Mouse (Mus musculus) spleen, adult 18-20 months (tissue): Measurements from ENCODE around the gene Dlg2.

Experiments used
- DNase-seq, 2 experiments: peaks; one replicate each; pipeline ENCODE4 v3.0.0; 2022; ENCODE audit warnings: mixed read lengths in 2 of 2

Gene Dlg2

GRCm38 (mm10) chr7:91591261-91592170 lies 1115.0 kb downstream of the Dlg2 start:
- DNase-seq = no peak

- no peak for DNase-seq
Measured at GRCm38 (mm10) chr7:91598549-91598948, 1122.1 kb downstream of the Dlg2 start.

GRCm38 (mm10) chr7:91601307-91601706 lies 1124.8 kb downstream of the Dlg2 start:
- no peak for DNase-seq

DNA sequence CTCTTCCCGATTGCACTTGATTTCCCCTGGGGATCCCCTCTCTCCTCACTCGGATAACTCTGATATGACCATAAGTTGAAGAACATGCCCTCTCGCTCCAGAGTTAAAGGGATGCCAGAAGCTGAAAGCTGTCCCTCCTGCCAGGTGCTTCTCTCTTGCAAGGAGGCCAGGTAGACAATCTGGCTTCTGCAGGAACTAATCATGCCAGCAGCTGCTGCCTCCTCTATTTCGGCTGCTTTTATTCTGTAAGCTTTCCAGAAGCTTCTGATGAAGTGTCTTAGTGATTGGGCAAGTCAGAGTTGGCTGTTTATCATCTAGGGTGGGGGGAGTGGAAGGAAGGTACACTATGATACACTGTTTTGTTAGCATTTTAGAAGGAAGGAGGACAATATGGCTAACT lies 1127.1 kb downstream of the Dlg2 start:
- DNase-seq = no peak

DNA sequence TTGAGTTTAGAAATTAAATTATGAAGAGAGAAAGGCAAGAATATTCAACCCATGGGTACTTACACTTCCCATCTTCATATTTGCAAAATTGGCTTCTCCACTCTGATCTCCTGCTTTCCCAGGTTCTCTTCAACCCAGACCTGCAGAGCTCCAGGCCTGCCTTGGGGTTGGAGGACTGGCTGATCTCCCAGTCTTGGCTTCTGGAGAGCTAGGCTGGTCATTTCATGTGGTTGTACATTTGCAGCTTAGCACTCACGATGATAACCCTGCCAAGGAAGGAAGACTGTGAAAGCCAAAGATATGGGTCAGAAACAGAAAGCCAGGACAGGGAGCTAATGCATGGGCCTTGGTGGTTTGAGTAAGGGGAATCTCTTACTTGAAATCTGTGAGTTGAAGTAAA lies 1176.6 kb downstream of the Dlg2 start:
- no peak for DNase-seq

- DNase-seq = no peak
Measured at GRCm38 (mm10) chr7:91659498-91659897, 1183.0 kb downstream of the Dlg2 start.

- DNase-seq = no peak
Measured at GRCm38 (mm10) chr7:91672236-91673017, 1196.0 kb downstream of the Dlg2 start.

GRCm38 (mm10) chr7:91674401-91674800 lies 1197.9 kb downstream of the Dlg2 start:
- DNase-seq = no peak

- DNase-seq = no peak
Measured at GRCm38 (mm10) chr7:91677934-91678333, 1201.5 kb downstream of the Dlg2 start.

DNA sequence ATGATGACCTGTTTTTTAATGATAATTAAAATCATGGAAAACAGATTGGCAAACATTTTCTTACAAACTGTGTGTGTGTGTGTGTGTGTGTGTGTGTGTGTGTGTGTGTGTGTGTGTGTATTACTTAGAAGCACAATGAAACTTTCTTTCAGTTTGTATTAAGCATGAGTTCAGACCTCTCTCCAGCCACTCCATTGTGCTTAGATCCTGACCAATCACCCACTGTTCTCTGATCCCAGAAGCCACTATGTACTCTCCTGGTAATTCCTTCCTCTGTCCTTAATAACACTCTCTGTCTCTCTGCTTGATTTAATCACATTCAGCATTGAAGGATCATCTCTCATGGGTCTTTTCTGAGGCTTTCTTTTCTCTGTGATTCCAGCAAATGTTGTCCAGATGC lies 1211.5 kb downstream of the Dlg2 start:
- no peak for DNase-seq

GRCm38 (mm10) chr7:91689829-91690228 lies 1213.4 kb downstream of the Dlg2 start:
- DNase-seq = no peak

- DNase-seq = no peak
Measured at GRCm38 (mm10) chr7:91709853-91710252, 1233.4 kb downstream of the Dlg2 start.

DNA sequence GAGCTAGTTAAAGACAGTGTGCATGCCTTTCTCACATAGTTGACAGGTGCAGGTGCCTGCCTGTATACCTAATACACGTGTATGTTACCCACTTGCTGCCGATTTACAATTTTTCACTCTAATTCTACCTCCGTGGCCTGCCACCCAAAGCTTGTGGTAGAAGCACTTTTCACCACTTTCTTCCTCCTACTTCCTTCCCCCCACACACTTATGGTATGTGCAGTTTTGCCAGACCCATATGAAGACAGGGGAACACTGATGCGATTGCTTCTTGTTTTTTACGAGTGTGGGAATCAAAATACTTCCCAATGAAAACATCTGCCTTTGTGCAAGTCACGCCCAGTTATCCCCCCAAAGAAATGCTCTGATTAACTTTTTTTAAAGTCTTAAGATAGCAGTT lies 1234.7 kb downstream of the Dlg2 start:
- DNase-seq = no peak

DNA sequence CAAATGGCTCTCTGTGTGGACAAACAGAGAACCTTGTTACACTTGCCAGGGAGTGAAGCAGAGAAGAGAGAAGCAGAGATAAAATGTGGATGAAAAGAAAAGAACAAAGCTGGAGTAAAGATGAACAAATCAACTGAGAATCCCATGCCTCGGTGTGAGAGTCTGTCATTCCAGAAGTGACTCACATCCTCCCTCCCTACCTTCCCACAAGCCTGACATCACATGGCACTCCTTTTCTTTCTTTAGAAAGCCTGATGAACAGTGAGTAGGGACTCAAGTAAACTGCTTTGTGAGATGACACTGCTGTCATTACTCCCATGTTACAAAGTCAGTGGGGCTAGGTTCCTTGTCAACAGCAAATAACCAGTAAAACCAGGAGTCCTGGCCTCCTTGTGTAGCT lies 1239.3 kb downstream of the Dlg2 start:
- DNase-seq = no peak

DNA sequence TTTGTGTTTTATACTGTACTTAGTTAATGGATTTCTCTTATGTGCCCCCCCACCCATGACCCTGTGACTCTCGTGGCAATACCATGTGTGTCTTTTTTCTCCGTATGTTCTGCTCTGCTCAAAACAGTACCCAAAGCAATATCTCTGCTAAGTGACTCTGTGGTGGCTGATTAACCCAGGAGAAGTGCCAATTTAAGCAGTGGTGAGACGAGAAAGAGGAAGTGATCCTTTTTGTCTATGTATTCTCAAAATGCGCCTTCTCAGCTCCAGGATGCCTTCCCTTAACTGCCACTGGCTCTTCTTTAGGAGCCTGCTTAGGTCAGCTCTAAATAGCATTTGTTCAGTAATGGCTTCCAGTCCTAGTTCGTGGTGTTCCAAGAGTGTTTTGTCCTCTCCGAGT lies 1240.2 kb downstream of the Dlg2 start:
- DNase-seq = no peak

DNA sequence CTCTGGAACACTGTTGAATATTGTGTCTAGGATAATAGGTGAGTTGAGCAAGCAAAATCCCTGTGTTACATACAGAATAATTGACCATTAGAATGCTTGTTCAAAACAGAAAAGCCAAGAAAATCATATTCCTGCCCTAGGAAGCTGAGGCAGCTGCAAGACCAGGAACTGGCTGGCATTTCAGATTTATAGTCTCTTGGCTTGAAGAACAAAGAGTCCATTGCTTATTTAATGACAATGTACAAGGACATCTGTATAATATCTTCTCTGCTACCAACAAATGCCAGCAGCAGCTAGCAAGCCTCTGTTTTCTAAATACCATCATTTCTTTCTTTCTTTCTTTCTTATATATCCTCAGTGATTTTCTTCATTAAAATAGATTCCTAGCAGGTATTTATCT lies 1243.8 kb downstream of the Dlg2 start:
- no peak for DNase-seq

- DNase-seq = no peak
Measured at GRCm38 (mm10) chr7:91724397-91724796, 1247.9 kb downstream of the Dlg2 start.

DNA sequence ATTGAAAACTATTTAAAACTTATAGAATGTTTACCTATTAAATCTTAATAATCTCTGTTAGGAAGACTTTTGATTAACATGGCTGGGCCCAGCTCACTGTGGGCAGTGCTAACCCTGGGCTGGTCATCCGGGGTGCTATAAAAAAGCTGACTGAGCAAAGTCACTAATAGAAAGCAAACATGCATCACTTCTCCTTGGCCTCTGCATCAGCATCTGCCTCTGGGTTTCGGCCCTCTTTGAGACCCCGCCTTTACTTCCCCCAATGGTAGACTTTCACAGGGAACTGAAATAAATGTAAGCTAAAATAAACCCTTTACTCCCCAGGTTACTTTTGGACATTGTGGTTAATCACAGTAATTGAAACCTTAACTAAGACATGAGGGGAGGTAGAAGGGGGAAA lies 1264.3 kb downstream of the Dlg2 start:
- no peak for DNase-seq

DNA sequence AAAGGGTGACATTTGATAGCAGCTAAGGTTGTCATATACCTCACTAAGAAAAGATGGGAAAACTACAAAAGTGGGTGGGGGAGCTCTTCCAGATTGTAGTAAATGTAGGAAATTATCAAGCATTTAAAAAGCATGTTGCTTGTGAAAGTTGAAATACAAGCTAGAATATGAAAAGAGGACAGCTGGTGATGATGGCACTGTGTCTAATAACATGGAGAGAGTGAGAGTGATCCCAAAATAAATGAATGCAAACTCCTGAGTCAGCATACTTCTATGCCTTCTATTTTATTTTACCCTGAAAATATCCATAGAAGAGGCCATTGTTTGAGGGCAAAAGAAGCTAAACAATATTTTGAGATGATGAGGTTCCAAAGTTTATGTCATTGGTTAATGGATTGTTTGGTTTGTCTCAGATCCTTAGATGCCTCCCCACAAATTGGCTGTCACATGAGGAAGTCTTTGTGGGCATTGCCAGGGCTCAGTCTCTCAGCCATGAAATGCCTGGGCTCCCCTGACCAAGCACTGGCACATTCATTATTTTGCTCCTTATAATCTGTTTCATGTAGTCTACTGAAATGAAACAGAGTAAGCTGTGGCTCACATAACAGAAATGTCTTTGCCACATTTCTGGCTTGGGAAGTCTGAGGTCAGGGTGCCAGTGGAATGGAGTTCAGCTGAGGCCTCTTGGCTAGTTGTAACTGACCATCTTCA lies 1276.8 kb downstream of the Dlg2 start:
- DNase-seq = no peak

- no peak for DNase-seq
Measured at GRCm38 (mm10) chr7:91767648-91768047, 1291.2 kb downstream of the Dlg2 start.

DNA sequence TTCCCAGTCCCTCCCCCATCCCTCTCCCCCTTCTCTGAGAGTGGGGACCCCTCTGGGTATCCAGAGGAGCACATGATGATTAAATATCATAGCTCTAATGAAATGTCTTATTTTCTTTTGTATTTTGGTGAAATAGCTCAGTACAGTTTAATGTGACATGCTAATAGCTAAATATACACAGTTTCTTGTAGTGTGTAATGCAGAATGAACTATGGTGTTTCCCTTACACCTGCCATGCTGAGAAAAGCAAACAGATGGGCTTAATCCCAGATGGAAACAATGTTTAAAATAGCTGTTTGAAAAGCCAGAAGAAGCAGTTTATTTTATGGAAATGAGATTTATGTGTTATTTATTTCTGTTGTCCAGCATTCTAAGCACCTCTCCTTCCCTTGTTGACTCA lies 1302.2 kb downstream of the Dlg2 start:
- DNase-seq = no peak

GRCm38 (mm10) chr7:91784617-91785016 lies 1308.1 kb downstream of the Dlg2 start:
- DNase-seq = no peak

DNA sequence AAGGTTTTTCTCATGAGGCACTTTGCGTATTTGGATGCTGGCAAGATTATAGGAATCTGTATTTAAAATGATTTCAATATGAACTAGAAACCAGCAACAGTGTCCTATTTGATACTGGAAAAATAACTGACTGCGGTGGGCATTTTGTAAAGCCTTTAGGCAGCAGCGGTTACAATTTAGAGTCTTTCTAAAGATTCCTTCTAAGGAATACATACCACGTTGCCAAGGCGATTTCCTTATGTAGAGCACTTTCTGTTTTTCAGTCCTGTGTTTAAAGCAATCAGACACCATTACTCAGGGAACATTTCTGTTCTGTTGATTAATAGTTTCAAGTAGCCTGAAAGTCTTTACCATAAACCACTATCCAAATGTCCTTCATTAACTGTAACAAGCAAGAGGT lies 1309.0 kb downstream of the Dlg2 start:
- no peak for DNase-seq
